Comparison of ENCODE assay signal across 8 mouse cellular contexts in genomic region chr1:152437518-152437917, GRCm38 (mm10). TPM values are rescaled to one million over a fixed set of nuclear protein-coding genes. Genes with fewer than 3 reads are reported as not detected.
DNase-seq lines count a peak whose midpoint lies in the region; ATAC-seq and TF ChIP-seq lines count a peak whose summit lies in the region.
"Not testable (repeated sequence)": the region's sequence is repeated elsewhere in the genome, so short reads cannot be mapped to it uniquely, and the experiment has no call there.
"Had no signal": no experiment of that assay in that cellular context is flagged by ENCODE, and none has a peak within 500 bp of the region (broad histone marks: within the 10 kb centered on the region; RNA-seq: fewer than 3 reads in every experiment).

No protein-coding gene starts in this region.

- 0 out of 2 replicates have a peak overlapping the region, but pooled peaks have one; percentile 48 for H3K9ac ChIP-seq in CH12.LX (ENCODE audit: insufficient read depth, low read depth)
- H3K9ac ChIP-seq in heart, embryonic 13.5 days; heart, postnatal 0 days (replicated peaks; ENCODE audit: low read depth, low read length); lung, embryonic 16.5 days (ENCODE audit: low read length): not testable (repeated sequence)

- H3K27me3 ChIP-seq in CH12.LX (replicated peaks); heart, embryonic 13.5 days (replicated peaks); heart, postnatal 0 days (ENCODE audit: control insufficient read depth, insufficient read depth, low read length); lung, embryonic 16.5 days (ENCODE audit: control insufficient read depth, insufficient read depth, low read depth, low read length); small intestine, adult 2 months (ENCODE audit: control insufficient read depth, insufficient read depth, low read length): not testable (repeated sequence)

- H3K4me3 ChIP-seq in CH12.LX (replicated peaks in 1 of 3; ENCODE audit: low read depth in 2 of 3, low read length in 2 of 3, poor library complexity in 1 of 3) = peak overlapping the region; percentile 32 to 71 (median 48)
- H3K4me3 ChIP-seq in gastrocnemius, adult 2 months = peak overlapping the region; percentile 63
- peak overlapping the region; percentile 11; the same call in 1 of the 2 replicates for H3K4me3 ChIP-seq in heart, embryonic 13.5 days
- peak overlapping the region; percentile 16; the same call in 1 of the 2 replicates for H3K4me3 ChIP-seq in heart, postnatal 0 days (ENCODE audit: low read depth, low read length)
- peak overlapping the region; percentile 20 for H3K4me3 ChIP-seq in lung, embryonic 16.5 days (ENCODE audit: low read length)
- peak overlapping the region; percentile 49 for H3K4me3 ChIP-seq in small intestine, adult 2 months (ENCODE audit: low read depth, low read length)

- H3K4me2 ChIP-seq in CH12.LX (ENCODE audit: insufficient read depth, low read depth, poor library complexity, severe bottlenecking) = peak overlapping the region; percentile 47
- H3K4me2 ChIP-seq in heart, embryonic 13.5 days = 0 out of 2 replicates have a peak overlapping the region, but pooled peaks have one; percentile 20
- not testable (repeated sequence) for H3K4me2 ChIP-seq in heart, postnatal 0 days (ENCODE audit: low read depth, low read length); lung, embryonic 16.5 days (ENCODE audit: low read depth, low read length)

- TF ChIP-seq RAD21 in CH12.LX (IDR thresholded peaks at IDR 0.05; ENCODE audit: low read depth, low read length) = not testable (repeated sequence)

- DNase-seq in CH12.LX (ENCODE audit: extremely low read depth); gastrocnemius, adult 2 months; heart, postnatal 0 days (ENCODE audit: low spot score): not testable (repeated sequence)

- 74% methylated on average over 16 of the region's 17 CpGs for WGBS in heart, embryonic 13.5 days
- WGBS in heart, postnatal 0 days = 71% methylated on average over 17 of the region's 17 CpGs
- WGBS in lung, embryonic 16.5 days = 63% methylated on average over 16 of the region's 17 CpGs
- WGBS in small intestine, adult 2 months = 70% methylated on average over 16 of the region's 17 CpGs

- intact Hi-C loops in gastrocnemius, adult 2 months (cut with DNase I) = not testable (repeated sequence)

- not testable (repeated sequence) for H3K4me1 ChIP-seq in CH12.LX (ENCODE audit: control insufficient read depth in 1 of 2, insufficient read depth in 2 of 2); heart, postnatal 0 days (ENCODE audit: control insufficient read depth, insufficient read depth); lung, embryonic 16.5 days (replicated peaks; ENCODE audit: control insufficient read depth, insufficient read depth, low read length); small intestine, adult 2 months (ENCODE audit: control insufficient read depth, insufficient read depth, insufficient read length, low read length)
- peaks cover 18% of the 10 kb centered on the region for H3K4me1 ChIP-seq in heart, embryonic 13.5 days

- H3K79me2 ChIP-seq in CH12.LX (replicated peaks; ENCODE audit: control insufficient read depth, extremely low read depth, insufficient read depth, poor library complexity, severe bottlenecking) = not testable (repeated sequence)

- H3K36me3 ChIP-seq in CH12.LX (replicated peaks in 1 of 2; ENCODE audit: control insufficient read depth in 1 of 2, insufficient read depth in 1 of 2, low read length in 1 of 2); heart, embryonic 13.5 days; heart, postnatal 0 days (replicated peaks; ENCODE audit: control insufficient read depth, insufficient read depth, low read length); lung, embryonic 16.5 days (ENCODE audit: control insufficient read depth, insufficient read depth, low read length); small intestine, adult 2 months (ENCODE audit: control insufficient read depth, insufficient read depth, low read length): not testable (repeated sequence)

- ATAC-seq in heart, embryonic 13.5 days (ENCODE audit: extremely low read depth, insufficient number of reproducible peaks, low FRiP score, low TSS enrichment); heart, postnatal 0 days (ENCODE audit: insufficient read depth, low read depth); lung, embryonic 16.5 days (ENCODE audit: low read depth): not testable (repeated sequence)

- TF ChIP-seq CTCF in CH12.LX (conservative IDR thresholded peaks at IDR 0.05 in 1 of 2, IDR thresholded peaks at IDR 0.05 in 1 of 2; ENCODE audit: low read depth in 2 of 2, low read length in 2 of 2); gastrocnemius, adult 2 months (IDR thresholded peaks at IDR 0.05); heart, postnatal 0 days (IDR thresholded peaks at IDR 0.05; ENCODE audit: low read depth); small intestine, adult 2 months (IDR thresholded peaks at IDR 0.05; ENCODE audit: extremely low read depth, insufficient read length, insufficient replicate concordance, low read depth, low read length): not testable (repeated sequence)

- not testable (repeated sequence) for H3K27ac ChIP-seq in CH12.LX (ENCODE audit: insufficient read depth, low read depth); heart, embryonic 13.5 days (replicated peaks); heart, postnatal 0 days (ENCODE audit: low read depth); lung, embryonic 16.5 days (ENCODE audit: low read length); small intestine, adult 2 months (ENCODE audit: insufficient read depth, low read depth, low read length)
- peak overlapping the region; percentile 75 for H3K27ac ChIP-seq in gastrocnemius, adult 2 months

- dilution Hi-C loops in CH12.LX (cut with MboI; ENCODE audit: extremely low pct_ligation_motif_present, extremely low pct_unique_long_range_greater_than_20kb, low sequenced_read_pairs) = not testable (repeated sequence)

- H3K9me3 ChIP-seq in CH12.LX (replicated peaks; ENCODE audit: low read length); heart, embryonic 13.5 days; heart, postnatal 0 days (replicated peaks; ENCODE audit: control insufficient read depth, low read length); lung, embryonic 16.5 days (ENCODE audit: control insufficient read depth, low read length): not testable (repeated sequence)

- TF ChIP-seq EP300 in CH12.LX (IDR thresholded peaks at IDR 0.05; ENCODE audit: low read length); heart, postnatal 0 days (IDR thresholded peaks at IDR 0.05; ENCODE audit: low read depth): not testable (repeated sequence)

- in situ Hi-C loops in CH12.LX (cut with MboI; ENCODE audit: low pct_ligation_motif_present, low pct_unique_long_range_greater_than_20kb, low sequenced_read_pairs) = not testable (repeated sequence)

- peak; percentile 52 for TF ChIP-seq POLR2A in CH12.LX (IDR thresholded peaks at IDR 0.05; ENCODE audit: low read depth, low read length)
- TF ChIP-seq POLR2A in small intestine, adult 2 months (IDR thresholded peaks at IDR 0.05; ENCODE audit: low read depth, low read length) = not testable (repeated sequence)

TF ChIP-seq in CH12.LX, 34 proteins besides CTCF, POLR2A, EP300 and RAD21:
- TF ChIP-seq TBP (conservative IDR thresholded peaks at IDR 0.05; ENCODE audit: low read depth, low read length) = 0 out of 2 replicates have a peak, but pooled peaks have one; percentile 32

RNA-seq across cellular contexts. Expression of gene Colgalt2, which starts 37.9 kb away (rescaled TPM):
- total RNA-seq in CH12.LX (2012; rRNA removed) = not detected in 2 replicates
- not detected in 2 replicates for total RNA-seq in CH12.LX (2014; rRNA removed)
- polyA plus RNA-seq in CH12.LX (2012; ENCODE audit: insufficient read length, low read depth) = not detected in 2 replicates
- 1 to 10 TPM; 1.6 to 2.5 TPM for total RNA-seq in gastrocnemius, adult 2 months (2021)
- polyA plus RNA-seq in heart, embryonic 13.5 days (2015; fragmentation: Nextera tagmentation; extraction: Ambion mirVana) = 3.0 and 3.2 TPM in 2 replicates
- total RNA-seq in heart, postnatal 0 days (2014; rRNA removed; ENCODE audit: low replicate concordance) = 4.5 and 4.6 TPM in 2 replicates
- polyA plus RNA-seq in heart, postnatal 0 days (2015; fragmentation: Nextera tagmentation; extraction: Ambion mirVana) = 1.5 and 1.7 TPM in 2 replicates
- polyA plus RNA-seq in lung, embryonic 16.5 days (2015; fragmentation: Nextera tagmentation; extraction: Ambion mirVana) = 1.1 and 1.3 TPM in 2 replicates
- polyA plus RNA-seq in small intestine, adult 2 months (2012; rRNA removed) = 0.44 and 0.63 TPM in 2 replicates
- total RNA-seq: hematopoietic stem cell, adult 5-6 weeks had no signal
- polyA plus RNA-seq: activated CD4-positive, CD25-positive, alpha-beta regulatory T cell, adult 4 months had no signal

RNA-seq across cellular contexts. Expression of gene Tsen15, which starts 51.0 kb away (rescaled TPM):
- total RNA-seq in CH12.LX (2012; rRNA removed) (23.1 and 26.8 TPM in 2 replicates), CH12.LX (2014; rRNA removed) (65.3 and 65.9 TPM in 2 replicates)
- 40.9 and 42.3 TPM in 2 replicates for polyA plus RNA-seq in CH12.LX (2012; ENCODE audit: insufficient read length, low read depth)
- 10 to 100 TPM; 13.7 to 20.2 TPM for total RNA-seq in gastrocnemius, adult 2 months (2021)
- 59.0 and 66.5 TPM in 2 replicates for polyA plus RNA-seq in heart, embryonic 13.5 days (2015; fragmentation: Nextera tagmentation; extraction: Ambion mirVana)
- total RNA-seq in heart, postnatal 0 days (2014; rRNA removed; ENCODE audit: low replicate concordance) = 28.8 and 281 TPM in 2 replicates
- polyA plus RNA-seq in heart, postnatal 0 days (2015; fragmentation: Nextera tagmentation; extraction: Ambion mirVana) = 29.1 and 36.9 TPM in 2 replicates
- polyA plus RNA-seq in lung, embryonic 16.5 days (2015; fragmentation: Nextera tagmentation; extraction: Ambion mirVana) = 70.0 and 74.9 TPM in 2 replicates
- polyA plus RNA-seq in small intestine, adult 2 months (2012; rRNA removed) = 1.4 and 2.0 TPM in 2 replicates

Comparison
In these comparisons a context has a peak if more than half of its experiments do, and no peak if none do; other contexts are left out.
1. H3K4me3 ChIP-seq: peak in every context shown above with its lines; median percentile 63 in gastrocnemius, adult 2 months; 49 in small intestine, adult 2 months; 48 in CH12.LX; 20 in lung, embryonic 16.5 days; 16 in heart, postnatal 0 days; 11 in heart, embryonic 13.5 days.